Mouse (Mus musculus): ENCODE data around the gene Hdlbp.
A peak's percentile ranks its signal among the peaks of the same experiment; 100 is the strongest.

Hdlbp gene

DNA sequence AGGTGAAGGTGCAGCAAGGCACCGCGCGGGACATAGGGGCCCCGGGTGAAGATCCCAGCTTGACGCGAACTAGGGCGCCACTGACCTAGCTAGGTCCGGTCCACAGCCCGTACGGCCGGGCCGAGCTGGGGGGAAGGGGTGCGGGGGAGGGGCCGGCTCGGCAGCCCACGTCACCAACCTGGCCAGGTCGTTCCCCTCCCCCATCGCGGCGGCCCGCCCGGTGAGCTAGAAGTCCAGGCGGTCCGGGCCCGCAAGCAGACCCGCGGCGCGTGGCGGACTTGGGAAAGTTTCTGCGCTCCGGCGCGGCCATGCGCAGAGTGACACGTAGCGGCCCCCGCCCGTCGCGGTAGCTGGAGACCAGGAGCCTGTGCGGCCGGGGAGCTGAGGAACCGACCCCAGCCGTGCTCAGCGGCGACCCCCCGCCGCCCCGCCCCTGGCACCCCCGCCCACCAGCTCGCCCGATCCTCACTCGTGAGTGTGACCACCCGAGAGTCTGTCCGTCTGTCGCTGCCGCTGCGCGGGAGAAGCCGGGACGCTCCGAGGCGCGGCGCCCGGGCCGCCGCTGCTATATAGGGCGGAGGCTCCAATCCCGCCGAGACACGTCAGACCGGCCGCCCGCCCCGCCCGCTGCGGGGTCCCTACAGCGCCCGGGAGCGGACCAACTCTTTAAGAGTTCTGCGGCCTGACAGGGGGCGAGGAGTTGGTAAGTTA lies 33.3 kb downstream of the Hdlbp start:
- peak; percentile 51 for DNase-seq (ENCODE audit: low read depth, low spot score)

DNA sequence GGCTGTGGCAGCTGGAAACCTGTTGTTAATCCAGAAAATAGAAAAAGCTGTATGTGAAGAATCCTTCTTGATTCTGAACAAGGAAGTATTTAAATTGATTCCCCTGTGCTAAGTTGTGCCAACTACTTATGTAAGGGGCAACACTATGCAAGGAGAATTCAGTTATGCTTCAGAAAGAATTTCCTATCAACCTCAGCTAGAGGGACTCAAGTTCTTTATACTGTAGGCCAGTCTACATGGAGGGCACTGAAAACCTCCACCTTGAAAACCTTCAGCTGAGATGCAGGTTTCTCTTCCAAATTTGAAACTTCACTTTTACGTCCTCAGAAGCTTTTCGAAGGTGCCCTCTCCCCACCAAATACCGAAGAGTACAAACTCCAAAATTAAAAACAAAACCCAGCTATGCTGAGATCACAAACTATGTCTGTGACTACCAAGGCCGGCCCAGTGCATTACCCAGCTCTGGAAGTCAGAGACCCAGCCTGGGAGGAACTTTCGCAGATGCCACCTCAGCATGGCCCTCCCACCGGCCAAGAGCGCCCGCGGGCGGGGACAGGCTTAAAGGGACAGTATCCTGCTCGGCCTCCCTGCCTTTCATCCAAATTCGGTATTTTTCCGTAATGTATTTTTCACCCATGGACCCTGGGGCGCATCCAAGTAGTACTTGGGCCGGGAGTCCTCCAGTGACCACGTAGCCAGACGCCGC lies 34.1 kb downstream of the Hdlbp start:
- peak; percentile 81 for DNase-seq (ENCODE audit: low read depth, low spot score)

DNA sequence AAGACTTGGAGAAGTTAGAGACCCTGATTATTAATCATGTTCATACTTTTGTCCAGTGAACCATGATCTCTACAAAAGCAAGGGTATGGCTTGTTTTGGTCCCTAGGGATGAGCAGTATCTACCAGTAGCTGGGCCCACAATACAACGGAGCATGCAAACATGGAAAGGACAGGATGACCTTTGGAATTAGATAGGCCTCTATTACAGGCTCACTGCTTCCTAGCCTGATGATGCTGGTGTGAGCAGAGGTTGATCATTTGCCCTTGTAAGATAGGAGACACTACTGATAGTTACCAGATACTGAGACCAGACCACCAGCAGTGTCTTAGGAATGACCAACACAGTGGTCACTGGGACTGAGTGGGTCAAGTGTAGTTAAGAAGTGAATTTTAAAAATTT lies 39.3 kb downstream of the Hdlbp start:
- DNase-seq (ENCODE audit: low read depth, low spot score): no peak

DNA sequence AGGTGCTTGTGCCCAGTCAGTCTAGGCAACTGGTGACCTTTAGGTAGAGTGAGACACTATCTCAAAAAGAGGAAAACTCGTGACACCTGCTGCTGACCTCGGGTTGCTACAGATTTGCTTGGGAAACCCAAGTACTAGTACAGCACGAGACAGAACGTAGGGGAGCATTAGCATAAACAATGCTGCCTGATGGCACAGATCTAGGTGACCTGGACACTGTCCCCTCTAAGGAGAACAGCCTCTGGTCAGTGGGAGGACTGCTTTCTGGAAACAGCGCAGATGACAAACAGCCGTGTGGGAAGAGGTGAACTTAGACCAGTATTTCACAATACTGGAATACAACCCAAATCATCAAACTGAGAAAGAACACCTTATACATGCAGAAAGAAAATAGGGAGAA lies 46.5 kb downstream of the Hdlbp start:
- DNase-seq (ENCODE audit: low read depth, low spot score): no peak

DNA sequence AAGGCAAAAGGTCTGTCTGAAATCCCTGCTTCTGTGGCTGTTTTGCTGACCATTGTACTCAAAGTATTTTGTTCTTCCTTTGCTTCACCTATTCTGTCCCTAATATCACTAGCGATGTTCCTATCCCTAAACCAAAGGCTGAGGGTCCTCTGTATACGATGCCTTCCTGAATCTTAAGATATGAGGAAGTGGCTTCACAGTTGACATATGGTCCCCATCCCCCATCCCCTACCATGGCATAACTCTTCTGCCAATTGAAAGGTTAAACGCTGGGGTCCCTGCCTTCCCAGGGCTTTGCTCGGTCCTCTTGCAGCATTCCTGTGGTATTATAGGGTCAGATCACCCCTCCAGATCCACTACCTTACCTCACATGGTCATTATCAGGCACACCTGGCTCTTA lies 75.2 kb downstream of the Hdlbp start:
- no peak for DNase-seq (ENCODE audit: low read depth, low spot score)

DNA sequence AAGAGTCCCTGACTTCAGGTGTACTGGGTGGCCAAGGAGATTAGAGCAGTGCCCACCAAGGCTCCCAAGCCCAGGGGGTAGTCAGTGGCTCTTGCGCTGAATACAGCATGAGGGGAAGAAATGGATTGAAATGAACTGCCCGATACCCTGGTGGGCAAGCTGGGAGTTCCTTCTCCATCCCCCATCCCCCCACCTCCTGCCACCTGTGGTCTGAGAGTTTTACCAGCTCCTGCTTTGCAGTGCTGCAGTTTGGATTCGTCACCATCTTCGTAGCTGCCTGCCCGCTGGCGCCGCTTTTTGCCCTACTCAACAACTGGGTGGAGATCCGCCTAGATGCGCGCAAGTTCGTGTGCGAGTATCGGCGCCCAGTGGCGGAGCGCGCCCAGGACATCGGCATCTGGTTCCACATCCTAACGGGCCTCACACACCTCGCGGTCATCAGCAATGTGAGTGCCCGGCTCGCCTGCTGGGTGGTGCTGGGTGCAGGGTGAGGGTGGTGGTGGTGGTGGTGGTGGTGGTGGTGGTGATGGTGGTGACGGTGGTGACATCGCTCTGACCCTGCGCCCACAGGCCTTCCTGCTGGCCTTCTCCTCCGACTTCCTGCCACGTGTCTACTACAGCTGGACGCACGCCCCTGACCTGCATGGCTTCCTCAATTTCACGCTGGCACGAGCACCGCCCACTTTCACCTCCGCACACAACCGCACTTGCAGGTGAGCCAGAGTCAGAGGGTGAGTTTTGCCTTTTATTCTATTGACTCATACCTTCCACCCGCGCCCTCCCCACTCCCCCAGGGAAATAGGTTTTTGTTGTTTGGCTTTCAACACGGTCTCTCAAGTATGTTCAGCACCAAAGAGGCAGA lies 77.2 kb downstream of the Hdlbp start:
- DNase-seq (ENCODE audit: low read depth, low spot score): peak; percentile 16

DNA sequence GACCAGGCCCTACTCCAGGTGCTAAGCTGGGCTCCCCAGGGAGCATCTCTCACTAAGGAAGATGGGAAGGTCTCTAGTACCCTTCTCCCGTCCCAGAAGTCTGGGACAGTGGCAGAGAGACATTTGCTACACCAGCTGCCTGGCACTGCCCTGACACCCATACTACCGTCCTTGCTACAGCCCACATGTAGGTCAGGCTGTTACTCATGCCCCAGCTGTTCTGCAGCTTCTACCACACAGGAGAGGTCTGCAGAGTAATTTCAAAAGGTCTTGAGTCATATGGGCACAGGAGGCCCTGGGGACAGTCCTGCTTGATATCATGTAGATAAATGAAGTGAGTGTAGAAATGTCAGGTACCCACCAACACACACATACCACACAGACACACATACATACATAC lies 89.7 kb downstream of the Hdlbp start:
- no peak for DNase-seq (ENCODE audit: low read depth, low spot score)

DNA sequence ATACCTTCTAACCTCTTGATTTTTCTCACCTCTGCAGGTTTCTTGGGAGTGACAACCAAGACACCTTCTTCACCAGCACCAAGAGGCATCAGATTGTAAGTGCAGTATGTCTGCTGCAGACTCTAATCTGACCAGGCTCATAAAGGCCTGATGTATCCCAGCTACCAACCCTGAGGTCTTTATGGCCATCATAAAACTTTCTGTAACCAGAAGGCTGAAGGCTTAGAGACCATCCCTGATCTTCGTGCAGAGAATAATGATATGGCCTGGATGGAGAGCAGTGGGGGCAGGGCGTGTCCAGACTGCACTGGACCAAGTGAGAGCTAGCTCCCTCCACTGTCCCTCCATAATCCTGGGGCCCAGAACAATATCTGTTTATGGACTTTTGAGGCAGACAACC lies 91.4 kb downstream of the Hdlbp start:
- DNase-seq (ENCODE audit: low read depth, low spot score): no peak

DNA sequence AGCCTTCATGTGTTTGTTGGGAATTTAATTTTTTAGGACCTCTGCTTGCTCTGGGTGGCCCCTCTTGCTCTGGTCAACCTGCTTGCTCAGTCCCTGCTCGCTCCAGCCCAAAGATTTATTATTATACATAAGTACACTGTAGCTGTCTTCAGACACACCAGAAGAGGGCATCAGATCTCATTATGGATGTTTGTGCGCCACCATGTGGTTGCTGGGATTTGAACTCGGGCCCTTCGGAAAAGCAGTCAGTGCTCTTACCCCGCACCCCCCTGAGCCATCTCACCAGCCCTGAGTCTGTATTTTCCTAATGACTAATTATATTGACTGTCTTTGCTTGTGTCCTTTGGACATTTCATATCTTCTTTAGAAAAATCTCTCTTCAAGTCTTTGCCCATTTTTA lies 99.5 kb downstream of the Hdlbp start:
- no peak for DNase-seq (ENCODE audit: low read depth, low spot score)

DNA sequence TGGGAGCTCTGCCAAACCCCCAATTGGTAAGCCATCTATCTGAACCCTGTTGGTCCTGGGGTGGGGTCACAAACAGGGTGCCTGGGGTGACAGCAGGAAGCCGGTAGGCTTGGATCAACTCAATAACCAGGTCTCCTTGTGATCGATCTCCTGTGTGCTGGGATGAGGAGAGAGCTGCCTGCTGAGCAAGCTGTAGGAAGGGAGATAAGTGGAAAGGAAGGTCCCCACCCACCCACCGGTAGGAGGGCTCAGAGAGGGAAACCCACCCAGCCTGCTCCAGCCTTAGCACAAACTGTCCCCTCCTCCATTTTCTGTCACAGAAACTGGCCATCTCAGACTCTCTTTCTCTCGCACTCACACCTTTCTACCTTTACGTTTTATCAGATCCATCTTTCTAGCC lies 101.3 kb downstream of the Hdlbp start:
- DNase-seq (ENCODE audit: low read depth, low spot score): no peak

DNA sequence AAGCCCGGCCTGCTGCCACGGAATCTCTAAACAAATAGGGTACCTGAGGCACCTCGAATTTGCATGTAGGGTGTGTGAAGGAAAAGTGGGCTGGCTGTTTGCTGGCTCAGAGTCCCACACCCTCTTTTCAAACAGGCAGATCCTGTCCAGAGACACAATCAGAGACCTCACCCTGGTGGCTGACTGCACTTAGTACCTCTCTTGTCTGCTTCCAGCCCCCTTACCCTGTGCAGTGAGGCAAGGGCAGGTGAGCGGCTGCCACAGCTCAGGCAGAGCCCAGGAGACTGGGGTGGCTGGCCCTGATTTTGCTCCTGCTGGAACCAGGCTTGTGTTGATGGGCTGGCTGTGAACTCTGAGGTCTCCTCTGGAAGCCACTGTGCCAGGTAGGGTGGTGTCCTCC lies 105.0 kb downstream of the Hdlbp start, which contains the start of gene Ano7:
Gene Ano7 (plus strand): TSS at position 266 of the 400 bp plus-strand sequence.
- DNase-seq (ENCODE audit: low read depth, low spot score): no peak

DNA sequence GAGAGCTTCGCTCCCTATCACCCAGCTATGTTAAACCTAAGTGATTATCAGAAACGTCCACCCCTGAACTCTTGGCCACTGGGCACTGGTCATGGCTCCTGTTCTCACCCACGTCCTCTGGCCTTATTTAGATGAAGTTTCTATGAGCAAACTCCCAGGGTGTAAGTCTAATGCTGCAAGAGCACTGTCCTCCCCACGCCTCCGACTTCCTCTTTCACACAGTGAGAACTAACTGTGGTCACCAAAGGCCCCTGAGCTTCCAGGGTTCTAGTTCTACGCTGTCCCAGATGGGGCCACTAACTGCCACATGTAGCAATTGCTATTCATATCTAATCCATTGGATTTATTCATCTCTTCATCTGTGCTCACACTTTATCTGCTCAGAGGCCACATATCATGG lies 113.0 kb downstream of the Hdlbp start:
- DNase-seq (ENCODE audit: low read depth, low spot score): no peak

DNA sequence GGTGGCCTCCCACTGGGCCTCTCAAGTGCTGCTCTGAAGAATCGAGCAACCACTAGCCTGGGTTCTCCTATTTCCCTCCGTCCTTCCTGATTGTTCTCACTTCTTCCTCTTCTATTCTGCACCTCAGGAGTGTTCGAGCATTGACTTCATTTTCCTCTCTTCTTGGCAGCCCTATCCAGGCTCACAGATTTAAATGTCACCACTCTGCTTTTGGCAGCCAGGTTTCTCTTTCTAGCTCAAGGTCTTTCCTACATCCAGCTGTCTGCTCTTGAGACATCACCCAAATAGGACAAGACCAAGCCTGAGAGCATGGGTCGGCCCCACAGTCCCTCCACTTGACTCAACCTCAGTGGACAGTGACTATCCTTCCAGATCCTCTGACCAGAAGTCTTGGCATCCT lies 116.0 kb downstream of the Hdlbp start:
- DNase-seq (ENCODE audit: low read depth, low spot score): peak; percentile 43

Data from brain, adult 2 months (tissue).